Mouse (Mus musculus) neutrophil, adult 59 days (primary cell): ENCODE results near the gene Lrrc1. TPM values are rescaled to one million over a fixed set of nuclear protein-coding genes. Genes with fewer than 3 reads are reported as not detected.

Source experiments
- total RNA-seq, 2 experiments: library from RNA; stranded (reverse); gene quantifications; 1 replicate in 1 of 2; 2 replicates in 1 of 2; pipeline ENCODE4 v1.2.4; 2023

Gene Lrrc1
- 1 to 10 TPM; 3.4 to 6.1 TPM for total RNA-seq

DNA sequence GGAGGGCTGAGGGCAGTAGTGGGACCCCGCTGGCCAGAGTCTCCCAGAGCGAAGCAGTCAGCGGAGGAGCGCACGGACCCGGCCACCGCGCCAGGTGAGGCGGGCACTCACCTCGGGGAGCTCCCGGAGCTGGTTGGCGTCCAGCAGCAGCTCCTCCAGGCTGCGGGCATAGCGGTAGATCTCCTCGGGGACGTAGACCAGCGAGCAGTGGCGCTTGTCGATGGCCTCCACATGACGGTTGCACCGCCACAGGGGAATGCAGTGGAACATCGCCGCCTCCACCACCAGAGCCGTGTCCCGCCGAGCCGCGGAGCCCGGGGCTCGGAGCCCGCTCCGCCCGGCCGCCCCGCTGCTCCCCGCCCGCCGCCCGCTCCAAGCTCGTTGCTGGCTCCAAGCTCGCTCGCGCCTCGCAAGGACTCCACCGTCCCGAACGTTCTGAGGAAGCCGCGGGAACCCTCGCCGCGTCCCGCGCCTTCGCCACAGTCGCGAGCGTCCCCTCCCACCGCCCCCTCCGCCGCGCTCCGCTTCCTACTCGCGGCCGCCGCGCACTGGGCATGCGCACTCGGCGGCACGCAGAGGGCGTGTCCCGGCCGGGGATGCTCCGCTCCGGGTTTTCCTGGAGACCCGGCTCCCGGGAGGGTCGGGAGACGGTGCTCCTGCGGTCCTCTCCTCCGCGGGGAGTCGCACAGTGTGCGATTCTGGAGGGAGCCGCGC, at the start of gene Lrrc1:
Lrrc1 (minus strand) TSS at position 517 of the 714 bp plus-strand sequence.

Other genes starting within 250 kb of the Lrrc1 start
- gene Mlip, start 191.9 kb downstream of the Lrrc1 start, total RNA-seq = not detected
- not detected for gene Klhl31, start 91.6 kb upstream of the Lrrc1 start, total RNA-seq
- gene Gclc, start 209.7 kb upstream of the Lrrc1 start, total RNA-seq = 10 to 100 TPM; 15.0 to 17.2 TPM